Mouse (Mus musculus): ENCODE results near the gene Vmn1r84. TPM values are rescaled to one million over a fixed set of nuclear protein-coding genes. Genes with fewer than 3 reads are reported as not detected.

The Vmn1r84 gene
- polyA plus RNA-seq (2012; rRNA removed; ENCODE audit: low replicate concordance): not detected in 2 replicates

DNA sequence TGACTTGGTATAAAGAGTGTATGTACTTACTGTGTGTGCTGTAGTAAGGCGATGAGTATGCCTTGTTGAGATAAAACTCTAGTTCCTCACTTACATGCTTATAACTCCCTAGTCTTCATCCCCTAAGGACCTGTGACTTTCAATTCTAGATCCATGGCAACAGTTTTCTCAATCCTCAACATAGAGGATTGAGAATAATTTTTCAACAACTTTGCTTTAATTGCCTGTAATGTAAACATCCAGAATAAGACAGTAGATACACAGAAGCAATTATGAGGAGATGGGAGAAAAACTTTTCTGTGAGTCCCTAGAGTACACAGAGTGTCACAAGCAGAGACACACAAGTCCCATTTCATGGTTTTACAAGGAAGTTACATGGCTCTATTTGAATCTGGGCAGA, at the start of gene Vmn1r84:
TSS of gene Vmn1r84 (minus strand) at position 101 of the 400 bp plus-strand sequence.

DNA sequence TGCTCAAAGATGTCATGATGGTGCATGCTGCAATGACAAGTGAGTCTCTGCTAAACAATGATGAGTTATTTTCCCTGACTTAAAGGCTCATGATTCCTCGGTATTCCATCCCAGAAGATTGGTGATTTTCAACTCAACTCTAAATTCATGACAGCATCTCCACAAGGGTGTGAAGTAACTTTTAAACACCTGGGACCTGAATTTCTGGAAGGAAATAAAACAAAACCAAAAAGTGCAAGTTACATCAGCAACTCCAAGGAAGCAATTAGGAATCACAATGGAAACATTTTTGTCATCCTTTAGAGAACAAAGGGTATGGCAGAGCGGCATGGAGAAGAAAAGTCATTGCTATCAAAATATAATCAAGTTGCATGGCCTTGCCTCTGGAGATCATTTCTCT, 39.7 kb downstream of the Vmn1r84 start, which contains the start of gene Vmn1r83:
TSS of gene Vmn1r83 (minus strand) at position 101 of the 400 bp plus-strand sequence.

Other genes starting within 250 kb of the Vmn1r84 start
- not detected in 2 replicates for gene Vmn1r78, start 219.0 kb downstream of the Vmn1r84 start, polyA plus RNA-seq (2012; rRNA removed; ENCODE audit: low replicate concordance)
- not detected in 2 replicates for gene Vmn1r79, start 198.0 kb downstream of the Vmn1r84 start, polyA plus RNA-seq (2012; rRNA removed; ENCODE audit: low replicate concordance)
- gene Vmn1r80, start 180.0 kb downstream of the Vmn1r84 start, polyA plus RNA-seq (2012; rRNA removed; ENCODE audit: low replicate concordance): not detected in 2 replicates
- not detected in 2 replicates for gene Vmn1r81, start 101.0 kb downstream of the Vmn1r84 start, polyA plus RNA-seq (2012; rRNA removed; ENCODE audit: low replicate concordance)
- not detected in 2 replicates for gene Vmn1r82, start 68.8 kb downstream of the Vmn1r84 start, polyA plus RNA-seq (2012; rRNA removed; ENCODE audit: low replicate concordance)
- gene Vmn1r83, start 39.8 kb downstream of the Vmn1r84 start, polyA plus RNA-seq (2012; rRNA removed; ENCODE audit: low replicate concordance): not detected in 2 replicates
- 0.08 and 0.48 TPM in 2 replicates for gene Zfp551, start 53.5 kb upstream of the Vmn1r84 start, polyA plus RNA-seq (2012; rRNA removed; ENCODE audit: low replicate concordance)
- 1.0 and 2.1 TPM in 2 replicates for gene Zfp606, start 109.0 kb upstream of the Vmn1r84 start, polyA plus RNA-seq (2012; rRNA removed; ENCODE audit: low replicate concordance)
- not detected in 2 replicates for gene 2900092C05Rik, start 143.2 kb upstream of the Vmn1r84 start, polyA plus RNA-seq (2012; rRNA removed; ENCODE audit: low replicate concordance)
- gene Vmn2r53, start 239.5 kb upstream of the Vmn1r84 start, polyA plus RNA-seq (2012; rRNA removed; ENCODE audit: low replicate concordance): under 0.01 TPM in 1 of 2 replicates, not detected in the other